Mouse (Mus musculus): ENCODE measurements around the gene Duxf3.
"Not testable (repeated sequence)": the region's sequence is repeated elsewhere in the genome, so short reads cannot be mapped to it uniquely, and the experiment has no call there.

Duxf3 gene

DNA sequence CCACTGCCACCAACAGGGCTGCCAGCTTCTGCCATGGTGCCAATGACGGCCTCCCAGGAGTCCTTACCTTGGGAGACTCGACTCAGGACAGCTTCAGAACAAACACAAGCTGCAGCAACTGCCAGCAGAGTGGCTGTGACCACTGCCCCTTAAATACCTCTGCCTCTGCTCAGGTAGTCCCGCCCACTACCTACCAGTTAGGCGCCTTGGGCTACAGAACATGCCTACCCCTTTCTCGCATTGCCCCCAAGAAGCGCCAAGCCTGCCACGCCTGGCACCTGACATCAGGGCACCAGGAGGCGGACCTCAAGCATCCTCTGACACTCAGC is at the start of gene Duxf3:
TSS of gene Duxf3 (minus strand) at position 35 of the 329 bp plus-strand sequence.
- DNase-seq = not testable (repeated sequence)

DNA sequence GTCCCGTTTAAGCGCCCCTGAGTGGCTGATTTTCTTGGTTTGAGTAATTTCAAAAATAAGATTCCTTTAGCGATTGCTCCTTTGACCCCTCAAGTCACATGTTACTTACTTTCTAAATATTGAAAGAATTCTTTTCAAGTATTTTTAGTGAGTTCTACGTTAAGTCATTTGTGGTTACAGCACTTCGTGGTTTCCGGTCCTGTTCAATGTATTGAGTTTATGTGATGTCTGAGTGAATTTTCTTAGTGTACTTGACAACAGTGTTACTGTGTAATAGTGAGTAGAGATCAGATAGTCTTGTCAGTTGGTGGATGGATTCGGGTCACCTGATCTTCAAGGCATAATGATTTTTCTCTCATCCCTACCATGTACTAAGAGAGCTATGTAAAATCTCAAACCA is 49.8 kb upstream of the Duxf3 start:
- DNase-seq = no peak

DNA sequence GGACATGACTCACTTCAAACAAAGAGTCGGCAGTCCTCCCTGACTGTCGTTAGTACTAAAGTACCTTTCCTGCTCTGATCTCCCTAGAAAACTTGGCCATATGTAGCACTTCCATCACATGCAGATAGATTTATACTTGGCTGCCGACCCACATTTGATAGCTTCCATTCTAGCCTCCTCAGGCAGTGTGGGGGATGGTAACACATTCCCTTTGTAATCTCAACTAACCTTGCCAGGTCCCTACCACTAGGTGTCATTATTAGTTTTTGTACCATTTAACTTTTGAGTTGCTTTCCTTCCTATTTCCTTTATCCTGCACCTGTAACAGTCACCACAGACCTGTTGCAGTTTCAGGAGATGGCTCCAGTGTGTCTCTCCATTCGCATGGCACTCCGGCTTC is 26.0 kb upstream of the Duxf3 start:
- DNase-seq = peak; percentile 14

DNA sequence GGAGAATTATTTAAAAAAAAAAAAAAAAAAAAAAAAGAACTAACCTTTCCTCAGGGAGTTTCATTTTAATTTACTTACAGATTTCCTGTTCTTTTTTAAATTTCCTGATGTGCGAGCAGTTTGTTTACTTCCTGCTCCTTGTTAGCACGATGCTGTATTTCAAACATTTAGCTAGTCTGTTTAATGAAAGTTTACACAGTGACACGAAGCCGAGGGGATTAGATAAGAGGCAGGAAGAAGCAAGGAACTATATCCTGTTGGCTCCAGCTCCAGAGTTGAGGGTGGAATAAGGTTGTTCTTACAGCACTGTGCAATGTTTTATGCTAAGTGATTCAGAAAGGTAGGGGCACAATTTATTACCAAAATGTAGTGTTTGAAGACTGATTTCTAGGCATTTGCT is 23.5 kb upstream of the Duxf3 start:
- DNase-seq = peak; percentile 9

DNA sequence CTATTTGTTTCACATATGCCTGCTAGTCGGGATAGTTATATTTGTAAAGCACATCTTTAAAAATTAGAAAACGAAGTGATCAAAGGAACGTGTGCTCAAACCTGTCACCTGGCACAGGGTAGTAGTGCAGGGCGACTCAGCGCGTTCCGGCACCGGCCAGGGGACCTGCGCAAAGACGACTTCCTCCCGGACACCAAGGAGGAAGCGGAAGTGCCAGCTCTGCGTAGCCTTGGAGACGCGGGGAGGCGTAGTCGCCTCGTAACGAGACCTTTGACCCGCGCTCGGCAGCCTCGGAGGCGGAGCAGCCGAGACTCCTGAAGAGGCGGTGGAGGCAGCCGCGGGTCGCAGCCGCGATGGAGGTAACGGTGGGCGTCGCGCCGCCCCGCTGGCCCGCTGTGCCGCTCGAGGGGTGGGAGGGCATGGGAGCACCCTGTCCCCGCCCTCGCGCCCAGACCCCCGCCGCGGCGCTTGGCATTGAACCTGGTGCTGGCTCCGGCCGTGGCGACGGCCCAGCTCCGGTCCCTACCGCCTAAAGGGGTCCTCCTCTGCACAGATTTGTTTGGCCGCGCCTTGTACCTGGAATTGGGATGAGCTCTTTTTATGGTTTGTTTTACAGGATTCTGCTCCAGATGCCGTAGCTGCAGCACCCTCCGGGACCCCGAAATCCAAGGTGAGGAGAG is 22.9 kb upstream of the Duxf3 start, which contains the start of gene Gcc2:
TSS of gene Gcc2 (plus strand) at position 285 of the 680 bp plus-strand sequence.
- DNase-seq = peak; percentile 98

DNA sequence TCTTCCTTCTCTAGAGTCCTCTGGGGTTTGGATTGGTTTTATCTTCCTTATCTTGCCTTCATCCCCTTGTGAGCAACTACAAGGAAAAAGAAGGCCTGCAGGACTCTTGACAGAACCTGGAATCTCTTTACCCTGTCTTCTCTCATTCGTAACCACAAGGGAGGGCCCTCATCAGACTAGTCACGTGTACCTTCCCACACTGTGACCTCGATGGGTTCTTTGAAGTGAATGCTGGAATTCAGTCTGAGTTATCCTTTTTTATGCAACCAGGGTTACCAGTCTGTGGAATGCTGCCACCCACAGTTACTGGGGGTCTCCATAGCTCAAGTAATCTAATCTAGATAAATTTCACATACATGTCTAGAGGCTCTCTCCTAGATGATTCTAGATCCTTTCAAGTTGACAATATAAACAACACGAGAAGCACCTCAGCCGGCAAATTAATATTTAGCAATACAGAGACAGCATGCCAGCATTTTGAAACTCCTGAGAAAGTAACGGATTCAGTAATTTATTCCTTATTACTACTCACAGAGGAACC is 22.2 kb upstream of the Duxf3 start:
- peak; percentile 1 for DNase-seq

DNA sequence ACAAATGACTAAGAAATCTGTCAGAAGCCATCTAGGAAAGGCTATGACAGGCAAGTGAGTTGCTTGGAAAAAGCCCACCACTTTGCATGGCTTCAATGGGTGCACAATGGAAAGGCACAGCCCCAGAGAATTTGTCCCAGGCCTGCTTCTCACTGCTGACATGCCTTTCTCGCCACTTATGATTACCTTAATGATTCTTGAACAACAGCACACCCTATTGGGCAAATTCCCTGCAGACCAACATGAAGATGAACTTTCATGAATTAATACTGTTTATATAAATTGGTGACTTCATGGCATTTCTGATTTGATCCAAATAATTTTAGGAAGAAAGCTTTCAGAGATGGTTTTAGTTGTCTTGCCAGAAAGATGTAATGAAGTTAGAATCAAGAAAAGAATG is 17.1 kb upstream of the Duxf3 start:
- DNase-seq = no peak

DNA sequence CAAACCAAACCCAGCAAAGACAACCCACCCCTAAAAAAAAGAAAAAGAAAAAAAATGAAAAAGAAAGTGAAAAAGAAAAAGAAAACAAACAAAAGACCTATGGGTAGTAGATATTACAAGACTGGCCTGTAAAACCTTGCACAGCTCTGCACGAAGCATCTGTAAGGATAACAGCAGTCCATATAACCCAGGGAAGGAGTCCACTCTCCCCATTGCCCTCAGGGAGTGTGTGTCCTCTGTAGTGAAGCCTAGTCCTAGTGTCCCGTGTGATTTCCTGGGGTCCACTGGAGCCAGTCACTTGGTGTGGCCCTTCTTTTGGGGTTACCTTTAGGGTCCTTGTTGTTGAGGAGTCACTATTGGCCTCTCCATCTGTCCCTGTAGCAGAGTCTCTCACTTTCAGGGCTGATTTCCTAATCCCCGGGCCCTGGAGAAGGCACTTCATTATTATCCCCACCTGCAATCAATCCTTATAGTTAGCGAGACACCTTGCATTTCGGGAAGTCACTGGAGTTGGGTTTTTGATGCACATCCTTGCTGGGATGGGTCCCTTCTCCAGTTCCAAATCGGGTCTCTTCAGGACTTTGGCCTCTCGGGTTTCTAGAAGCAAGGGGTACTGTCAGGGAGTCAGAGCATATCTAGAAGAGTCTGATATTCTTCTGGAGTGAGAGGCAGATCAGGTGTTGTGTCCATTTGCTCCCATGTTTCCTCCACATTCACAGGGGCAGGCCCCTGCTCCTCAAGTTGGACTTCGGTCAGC is 6.7 kb upstream of the Duxf3 start:
- DNase-seq = not testable (repeated sequence)

DNA sequence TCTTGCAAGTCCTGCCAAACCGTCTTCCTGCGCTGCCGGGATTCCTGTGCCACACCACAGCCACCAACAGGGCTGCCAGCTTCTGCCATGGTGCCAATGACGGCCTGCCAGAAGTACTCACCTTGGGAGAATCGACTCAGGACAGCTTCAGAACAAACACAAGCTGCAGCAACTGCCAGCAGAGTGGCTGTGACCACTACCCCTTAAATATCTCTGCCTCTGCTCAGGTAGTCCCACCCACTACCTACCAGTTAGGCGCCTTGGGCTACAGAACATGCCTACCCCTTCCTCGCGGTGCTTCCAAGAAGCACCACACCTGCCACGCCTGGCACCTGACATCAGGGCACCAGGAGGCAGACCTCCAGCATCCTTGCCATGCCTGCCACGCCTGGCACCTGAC is 4.1 kb upstream of the Duxf3 start, which contains the start of gene Gm4981:
TSS of gene Gm4981 (minus strand) at position 89 of the 400 bp plus-strand sequence.
- no peak for DNase-seq

DNA sequence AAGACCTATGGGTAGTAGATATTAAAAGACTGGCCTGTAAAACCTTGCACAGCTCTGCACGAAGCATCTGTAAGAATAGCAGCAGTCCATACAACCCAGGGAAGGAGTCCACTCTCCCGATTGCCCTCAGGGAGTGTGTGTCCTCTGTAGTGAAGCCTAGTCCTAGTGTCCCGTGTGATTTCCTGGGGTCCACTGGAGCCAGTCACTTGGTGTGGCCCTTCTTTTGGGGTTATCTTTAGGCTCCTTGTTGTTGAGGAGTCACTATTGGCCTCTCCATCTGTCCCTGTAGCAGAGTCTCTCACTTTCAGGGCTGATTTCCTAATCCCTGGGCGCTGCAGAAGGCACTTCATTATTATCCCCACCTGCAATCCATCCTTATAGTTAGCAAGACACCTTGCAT is 2.5 kb upstream of the Duxf3 start:
- DNase-seq = not testable (repeated sequence)

DNA sequence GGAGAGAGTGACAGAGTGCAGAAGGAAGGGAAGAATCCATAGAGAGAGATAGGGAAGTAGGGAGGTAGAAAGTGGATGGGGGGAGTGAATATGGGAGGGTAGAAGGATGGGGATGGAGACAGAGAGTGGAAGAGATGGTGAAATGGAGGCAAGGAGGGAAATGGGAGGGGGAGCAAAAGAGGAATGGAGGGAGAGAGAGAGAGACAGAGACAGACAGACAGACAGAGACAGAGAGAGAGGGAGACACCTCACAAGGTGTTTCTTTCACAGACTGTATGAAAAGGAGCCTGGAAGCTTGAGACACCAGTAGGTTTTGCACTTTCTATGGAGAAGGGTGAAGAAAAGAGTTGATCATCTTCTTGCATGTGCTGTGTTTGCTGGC is 1.3 kb upstream of the Duxf3 start:
- not testable (repeated sequence) for DNase-seq

DNA sequence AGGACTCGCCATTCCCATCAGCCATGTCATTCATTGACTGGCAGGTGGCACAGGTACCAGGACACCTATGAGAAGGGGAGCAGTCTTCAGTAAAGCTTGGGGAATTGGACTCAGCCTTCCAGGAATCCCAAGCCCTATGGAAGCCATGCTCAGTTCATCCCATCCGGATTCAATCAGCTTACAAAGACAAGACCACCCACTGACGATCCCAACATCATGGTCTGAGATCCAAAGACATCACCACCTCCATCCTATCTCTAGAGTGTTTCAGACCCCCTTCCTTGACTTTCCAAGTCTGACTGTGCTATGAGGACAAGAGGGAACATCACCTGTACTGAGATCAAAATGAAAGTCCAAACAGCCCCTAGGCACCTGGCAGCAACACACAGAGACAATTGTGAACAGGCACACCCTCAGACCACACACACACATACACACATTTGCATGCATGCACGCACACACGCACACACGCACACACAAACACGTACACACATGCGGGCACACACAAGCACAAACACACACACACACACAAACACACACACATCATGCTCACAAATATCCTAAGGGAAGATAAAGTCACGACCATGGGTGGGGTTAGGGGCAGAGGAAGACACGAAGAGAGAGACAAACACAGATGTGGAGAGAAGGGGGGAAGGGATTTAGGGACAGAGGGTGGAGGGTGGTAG is 722 bp upstream of the Duxf3 start:
- DNase-seq = not testable (repeated sequence)

DNA sequence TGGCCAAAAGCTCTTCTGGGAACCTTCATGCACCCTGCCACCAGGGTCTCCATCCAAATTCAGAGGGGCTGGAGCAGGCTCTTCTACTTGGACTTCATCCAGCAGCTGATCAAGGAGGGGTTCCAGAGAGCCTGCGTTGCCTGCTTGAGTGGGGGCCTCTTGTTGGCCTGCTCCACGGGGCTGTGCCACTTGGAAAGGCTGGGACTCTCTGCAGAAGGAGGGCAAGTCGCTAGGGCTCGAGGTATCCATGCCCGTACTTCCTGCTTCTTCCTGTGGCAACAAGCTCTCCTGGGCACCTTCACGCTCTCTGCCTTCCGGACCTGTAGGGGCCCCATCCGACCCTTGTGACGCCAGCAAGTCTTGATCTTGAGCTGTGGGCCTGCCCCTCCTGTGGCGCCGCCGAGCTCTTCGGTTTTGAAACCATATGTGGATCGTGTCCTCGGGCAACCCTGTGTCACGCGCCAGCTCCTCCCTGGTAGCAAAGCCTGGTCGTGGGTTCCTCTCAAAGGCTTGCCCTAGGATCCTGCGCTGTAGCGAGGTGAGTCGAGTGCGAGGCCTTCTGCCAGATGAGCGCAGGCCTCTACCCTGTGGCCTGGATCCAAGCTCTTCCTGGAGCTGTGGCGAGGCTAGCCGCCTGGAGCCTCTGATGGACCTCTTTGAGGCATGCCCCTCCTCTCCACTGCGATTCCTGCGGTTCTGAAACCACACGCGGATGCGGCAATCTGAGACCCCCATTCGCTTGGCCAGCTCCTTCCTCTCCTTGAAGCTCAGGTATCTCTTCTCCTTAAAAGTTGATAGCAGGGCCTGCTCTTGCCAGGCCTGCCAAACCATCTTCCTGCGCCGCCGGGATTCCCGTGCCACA is 465 bp downstream of the Duxf3 start:
- peak; percentile 30 for DNase-seq

DNA sequence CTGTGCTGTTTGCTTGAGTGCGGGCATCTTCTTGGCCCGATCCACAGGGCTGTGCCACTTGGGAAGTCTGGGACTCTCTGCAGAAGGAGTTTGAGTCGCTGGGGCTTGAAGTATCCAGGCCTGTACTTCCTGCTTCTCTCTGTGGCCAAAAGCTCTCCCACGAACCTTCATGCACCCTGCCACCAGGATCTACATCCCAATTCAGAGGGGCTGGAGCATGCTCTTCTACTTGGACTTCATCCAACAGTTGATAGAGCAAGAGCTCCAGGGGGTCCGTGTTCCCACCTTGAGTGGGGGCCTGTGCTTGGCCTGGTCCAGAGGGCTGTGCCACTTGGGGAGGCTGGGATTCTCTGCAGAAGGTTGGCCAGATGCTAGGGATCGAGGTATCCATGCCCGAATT is 1.4 kb downstream of the Duxf3 start:
- DNase-seq = not testable (repeated sequence)

DNA sequence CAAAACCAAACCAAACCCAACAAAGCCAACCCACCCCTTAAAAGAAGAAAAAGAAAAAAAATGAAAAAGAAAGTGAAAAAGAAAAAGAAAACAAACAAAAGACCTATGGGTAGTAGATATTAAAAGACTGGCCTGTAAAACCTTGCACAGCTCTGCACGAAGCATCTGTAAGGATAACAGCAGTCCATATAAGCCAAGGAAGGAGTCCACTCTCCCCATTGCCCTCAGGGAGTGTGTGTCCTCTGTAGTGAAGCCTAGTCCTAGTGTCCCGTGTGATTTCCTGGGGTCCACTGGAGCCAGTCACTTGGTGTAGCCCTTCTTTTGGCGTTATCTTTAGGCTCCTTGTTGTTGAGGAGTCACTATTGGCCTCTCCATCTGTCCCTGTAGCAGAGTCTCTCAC is 2.5 kb downstream of the Duxf3 start:
- not testable (repeated sequence) for DNase-seq

DNA sequence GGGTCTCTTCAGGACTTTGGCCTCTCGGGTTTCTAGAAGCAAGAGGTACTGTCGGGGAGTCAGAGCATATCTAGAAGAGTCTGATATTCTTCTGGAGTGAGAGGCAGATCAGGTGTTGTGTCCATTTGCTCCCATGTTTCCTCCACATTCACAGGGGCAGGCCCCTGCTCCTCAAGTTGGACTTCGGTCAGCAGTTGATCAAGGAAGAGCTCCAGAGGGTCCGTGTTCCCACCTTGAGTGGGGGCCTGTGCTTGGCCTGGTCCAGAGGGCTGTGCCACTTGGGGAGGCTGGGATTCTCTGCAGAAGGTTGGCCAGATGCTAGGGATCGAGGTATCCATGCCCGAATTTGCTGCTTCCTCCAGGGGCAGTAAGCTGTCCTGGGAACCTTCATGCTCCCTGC is 4.7 kb downstream of the Duxf3 start:
- DNase-seq = not testable (repeated sequence)

DNA sequence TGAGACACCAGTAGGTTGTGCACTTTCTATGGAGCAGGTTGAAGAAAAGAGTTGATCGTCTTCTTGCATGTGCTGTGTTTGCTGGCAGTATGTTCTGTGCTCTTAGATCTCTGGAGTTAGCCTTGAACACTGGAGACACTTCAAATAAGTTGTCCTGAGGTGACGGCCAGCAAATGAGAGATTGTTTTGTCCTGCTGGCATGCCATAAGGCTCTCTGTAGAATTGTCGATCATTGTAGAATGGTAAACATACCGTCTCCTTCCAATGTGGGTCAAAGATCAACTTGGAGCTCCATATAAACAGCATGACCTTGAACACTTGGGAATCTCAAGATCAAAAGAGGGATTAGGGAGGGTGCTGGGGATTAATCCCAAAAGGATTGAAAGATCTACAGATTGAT is 6.1 kb downstream of the Duxf3 start:
- DNase-seq = peak; percentile 19

DNA sequence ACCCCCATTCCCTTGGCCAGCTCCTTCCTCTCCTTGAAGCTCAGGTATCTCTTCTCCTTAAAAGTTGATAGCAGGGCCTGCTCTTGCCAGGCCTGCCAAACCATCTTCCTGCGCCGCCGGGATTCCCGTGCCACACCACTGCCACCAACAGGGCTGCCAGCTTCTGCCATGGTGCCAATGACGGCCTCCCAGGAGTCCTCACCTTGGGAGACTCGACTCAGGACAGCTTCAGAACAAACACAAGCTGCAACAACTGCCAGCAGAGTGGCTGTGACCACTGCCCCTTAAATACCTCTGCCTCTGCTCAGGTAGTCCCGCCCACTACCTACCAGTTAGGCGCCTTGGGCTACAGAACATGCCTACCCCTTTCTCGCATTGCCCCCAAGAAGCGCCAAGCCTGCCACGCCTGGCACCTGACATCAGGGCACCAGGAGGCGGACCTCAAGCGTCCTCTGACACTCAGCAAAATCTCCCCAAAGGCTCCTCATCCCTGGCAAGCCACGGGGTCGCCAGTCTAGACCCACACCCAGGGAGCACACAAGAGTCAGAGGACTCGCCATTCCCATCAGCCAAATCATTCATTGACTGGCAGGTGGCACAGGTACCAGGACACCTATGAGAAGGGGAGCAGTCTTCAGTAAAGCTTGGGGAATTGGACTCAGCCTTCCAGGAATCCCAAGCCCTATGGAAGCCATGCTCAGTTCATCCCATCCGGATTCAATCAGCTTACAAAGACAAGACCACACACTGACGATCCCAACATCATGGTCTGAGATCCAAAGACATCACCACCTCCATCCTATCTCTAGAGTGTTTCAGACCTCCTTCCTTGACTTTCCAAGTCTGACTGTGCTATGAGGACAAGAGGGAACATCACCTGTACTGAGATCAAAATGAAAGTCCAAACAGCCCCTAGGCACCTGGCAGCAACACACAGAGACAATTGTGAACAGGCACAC is 7.4 kb downstream of the Duxf3 start, which contains the start of gene AW822073:
TSS of gene AW822073 (minus strand) at position 104 of the 959 bp plus-strand sequence.
- DNase-seq = not testable (repeated sequence)

DNA sequence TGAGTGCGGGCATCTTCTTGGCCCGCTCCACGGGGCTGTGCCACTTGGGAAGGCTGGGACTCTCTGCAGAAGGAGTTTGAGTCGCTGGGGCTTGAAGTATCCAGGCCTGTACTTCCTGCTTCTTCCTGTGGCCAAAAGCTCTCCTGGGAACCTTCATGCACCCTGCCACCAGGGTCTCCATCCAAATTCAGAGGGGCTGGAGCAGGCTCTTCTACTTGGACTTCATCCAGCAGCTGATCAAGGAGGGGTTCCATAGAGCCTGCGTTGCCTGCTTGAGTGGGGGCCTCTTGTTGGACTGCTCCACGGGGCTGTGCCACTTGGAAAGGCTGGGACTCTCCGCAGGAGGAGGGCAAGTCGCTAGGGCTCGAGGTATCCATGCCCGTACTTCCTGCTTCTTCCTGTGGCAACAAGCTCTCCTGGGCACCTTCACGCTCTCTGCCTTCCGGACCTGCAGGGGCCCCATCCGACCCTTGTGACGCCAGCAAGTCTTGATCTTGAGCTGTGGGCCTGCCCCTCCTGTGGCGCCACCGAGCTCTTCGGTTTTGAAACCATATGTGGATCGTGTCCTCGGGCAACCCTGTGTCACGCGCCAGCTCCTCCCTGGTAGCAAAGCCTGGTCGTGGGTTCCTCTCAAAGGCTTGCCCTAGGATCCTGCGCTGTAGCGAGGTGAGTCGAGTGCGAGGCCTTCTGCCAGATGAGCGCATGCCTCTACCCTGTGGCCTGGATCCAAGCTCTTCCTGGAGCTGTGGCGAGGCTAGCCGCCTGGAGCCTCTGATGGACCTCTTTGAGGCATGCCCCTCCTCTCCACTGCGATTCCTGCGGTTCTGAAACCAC is 8.3 kb downstream of the Duxf3 start:
- not testable (repeated sequence) for DNase-seq

DNA sequence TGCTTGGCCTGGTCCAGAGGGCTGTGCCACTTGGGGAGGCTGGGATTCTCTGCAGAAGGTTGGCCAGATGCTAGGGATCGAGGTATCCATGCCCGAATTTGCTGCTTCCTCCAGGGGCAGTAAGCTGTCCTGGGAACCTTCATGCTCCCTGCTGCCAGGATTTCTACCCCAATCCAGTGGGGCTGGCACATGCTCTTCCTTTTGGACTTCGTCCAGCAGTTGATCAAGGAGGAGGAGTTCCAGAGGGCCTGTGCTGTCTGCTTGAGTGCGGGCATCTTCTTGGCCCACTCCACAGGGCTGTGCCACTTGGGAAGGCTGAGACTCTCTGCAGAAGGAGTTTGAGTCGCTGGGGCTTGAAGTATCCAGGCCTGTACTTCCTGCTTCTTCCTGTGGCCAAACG is 9.3 kb downstream of the Duxf3 start:
- DNase-seq = not testable (repeated sequence)

Data from embryo, embryonic 11 days (tissue).